Mouse (Mus musculus): ENCODE measurements around the gene Tor1a. TPM values are rescaled to one million over a fixed set of nuclear protein-coding genes. Genes with fewer than 3 reads are reported as not detected.

Tor1a gene
- total RNA-seq, 1 experiment: 73.6 TPM

GRCm38 (mm10) chr2:30959856-30960255 lies 7.9 kb downstream of the Tor1a start:
- in situ Hi-C loops (cut with MboI; ENCODE audit: low sequenced_read_pairs in 2 of 2, unreplicated experiment in 2 of 2): no loop called here
- Histone ChIP-seq H3K9ac (ENCODE audit: insufficient read depth, low read depth, low read length, poor library complexity, severe bottlenecking) (no peak overlapping the region), H3K36me3 (ENCODE audit: control insufficient read depth, insufficient read depth, low read length, poor library complexity, severe bottlenecking) (peaks cover 88% of the 10 kb centered on the region)

GRCm38 (mm10) chr2:30958726-30959125 lies 9.0 kb downstream of the Tor1a start:
- Histone ChIP-seq H3K9ac (ENCODE audit: insufficient read depth, low read depth, low read length, poor library complexity, severe bottlenecking) (no peak overlapping the region), H3K36me3 (ENCODE audit: control insufficient read depth, insufficient read depth, low read length, poor library complexity, severe bottlenecking) (peaks cover 80% of the 10 kb centered on the region), H3K4me1 (ENCODE audit: control insufficient read depth in 2 of 2, insufficient read depth in 2 of 2, low read length in 2 of 2, poor library complexity in 1 of 2) (peaks cover 0 to 6% of the 10 kb centered on the region in 2 experiments; a peak in 2 of 4 replicates), H3K9me3 (ENCODE audit: control insufficient read depth, insufficient read depth, low read depth, low read length) (no peaks in the 10 kb centered on the region), H3K27ac (ENCODE audit: insufficient read depth, low read depth, low read length, poor library complexity, severe bottlenecking) (no peak overlapping the region), H3K4me3 (ENCODE audit: insufficient read depth in 1 of 2, low read depth in 1 of 2, low read length in 2 of 2, poor library complexity in 1 of 2, severe bottlenecking in 1 of 2) (no peak overlapping the region)
- in situ Hi-C loops (cut with MboI; ENCODE audit: low sequenced_read_pairs in 2 of 2, unreplicated experiment in 2 of 2): no loop called here
- DNase-seq (ENCODE audit: low read depth, low spot score): no peak
- TF ChIP-seq ZC3H11A (IDR thresholded peaks at IDR 0.05; ENCODE audit: borderline replicate concordance, low read depth, low read length) (no peak), CHD2 (IDR thresholded peaks at IDR 0.05; ENCODE audit: low read depth, low read length) (no peak), MAFK (IDR thresholded peaks at IDR 0.05; ENCODE audit: insufficient read depth, low read depth, low read length) (no peak)

More at GRCm38 (mm10) chr2:30959856-30960255, 7.9 kb downstream of the Tor1a start:
- peaks cover 0 to 4% of the 10 kb centered on the region in 2 experiments; a peak in 2 of 4 replicates for H3K4me1 ChIP-seq (ENCODE audit: control insufficient read depth in 2 of 2, insufficient read depth in 2 of 2, low read length in 2 of 2, poor library complexity in 1 of 2)
- DNase-seq (ENCODE audit: low read depth, low spot score): no peak
- H3K4me3 ChIP-seq (ENCODE audit: insufficient read depth in 1 of 2, low read depth in 1 of 2, low read length in 2 of 2, poor library complexity in 1 of 2, severe bottlenecking in 1 of 2): no peak overlapping the region
- H3K27ac ChIP-seq (ENCODE audit: insufficient read depth, low read depth, low read length, poor library complexity, severe bottlenecking): no peak overlapping the region
- no peaks in the 10 kb centered on the region for H3K9me3 ChIP-seq (ENCODE audit: control insufficient read depth, insufficient read depth, low read depth, low read length)
- no peak for TF ChIP-seq CHD2 (IDR thresholded peaks at IDR 0.05; ENCODE audit: low read depth, low read length)
- no peak for TF ChIP-seq MAFK (IDR thresholded peaks at IDR 0.05; ENCODE audit: insufficient read depth, low read depth, low read length)

GRCm38 (mm10) chr2:30957511-30957910 lies 10.2 kb downstream of the Tor1a start:
- H3K9me3 ChIP-seq (ENCODE audit: control insufficient read depth, insufficient read depth, low read depth, low read length): no peaks in the 10 kb centered on the region
- no peak for DNase-seq (ENCODE audit: low read depth, low spot score)
- TF ChIP-seq MAFK (IDR thresholded peaks at IDR 0.05; ENCODE audit: insufficient read depth, low read depth, low read length): no peak
- TF ChIP-seq ZNF384 (IDR thresholded peaks at IDR 0.05; ENCODE audit: low read depth, low read length): no peak
- TF ChIP-seq ZC3H11A (IDR thresholded peaks at IDR 0.05; ENCODE audit: borderline replicate concordance, low read depth, low read length): no peak
- TF ChIP-seq HCFC1 (IDR thresholded peaks at IDR 0.05; ENCODE audit: borderline replicate concordance, insufficient read depth, low read length): no peak
- TF ChIP-seq CHD2 (IDR thresholded peaks at IDR 0.05; ENCODE audit: low read depth, low read length): no peak
- H3K36me3 ChIP-seq (ENCODE audit: control insufficient read depth, insufficient read depth, low read length, poor library complexity, severe bottlenecking): peaks cover 69% of the 10 kb centered on the region
- H3K4me1 ChIP-seq (ENCODE audit: control insufficient read depth in 2 of 2, insufficient read depth in 2 of 2, low read length in 2 of 2, poor library complexity in 1 of 2): peaks cover 0 to 7% of the 10 kb centered on the region in 2 experiments; a peak in 1 of 4 replicates
- H3K27ac ChIP-seq (ENCODE audit: insufficient read depth, low read depth, low read length, poor library complexity, severe bottlenecking): no peak overlapping the region
- in situ Hi-C loops (cut with MboI; ENCODE audit: low sequenced_read_pairs in 2 of 2, unreplicated experiment in 2 of 2): no loop called here
- no peak overlapping the region for H3K4me3 ChIP-seq (ENCODE audit: insufficient read depth in 1 of 2, low read depth in 1 of 2, low read length in 2 of 2, poor library complexity in 1 of 2, severe bottlenecking in 1 of 2)
- H3K9ac ChIP-seq (ENCODE audit: insufficient read depth, low read depth, low read length, poor library complexity, severe bottlenecking): no peak overlapping the region

- TF ChIP-seq ZNF384 (IDR thresholded peaks at IDR 0.05; ENCODE audit: low read depth, low read length): no peak
- H3K9ac ChIP-seq (ENCODE audit: insufficient read depth, low read depth, low read length, poor library complexity, severe bottlenecking): no peak overlapping the region; the same call in 1 of the 2 replicates
- no peak overlapping the region for H3K27ac ChIP-seq (ENCODE audit: insufficient read depth, low read depth, low read length, poor library complexity, severe bottlenecking)
- H3K9me3 ChIP-seq (ENCODE audit: control insufficient read depth, insufficient read depth, low read depth, low read length): no peaks in the 10 kb centered on the region
- no peak overlapping the region for H3K4me3 ChIP-seq (ENCODE audit: insufficient read depth in 1 of 2, low read depth in 1 of 2, low read length in 2 of 2, poor library complexity in 1 of 2, severe bottlenecking in 1 of 2)
- peaks cover 45% of the 10 kb centered on the region for H3K36me3 ChIP-seq (ENCODE audit: control insufficient read depth, insufficient read depth, low read length, poor library complexity, severe bottlenecking)
- no peak for DNase-seq (ENCODE audit: low read depth, low spot score)
- in situ Hi-C loops (cut with MboI; ENCODE audit: low sequenced_read_pairs in 2 of 2, unreplicated experiment in 2 of 2): no loop called here
- H3K4me1 ChIP-seq (ENCODE audit: control insufficient read depth in 2 of 2, insufficient read depth in 2 of 2, low read length in 2 of 2, poor library complexity in 1 of 2): peaks cover 0 to 14% of the 10 kb centered on the region in 2 experiments; a peak in 1 of 4 replicates
Measured at GRCm38 (mm10) chr2:30954797-30955196, 12.9 kb downstream of the Tor1a start.

GRCm38 (mm10) chr2:30952824-30953490 lies 14.8 kb downstream of the Tor1a start, which contains the start of gene Tor1b:
TSS of gene Tor1b (plus strand) at chr2:30952959.
- TF ChIP-seq MAFK (IDR thresholded peaks at IDR 0.05; ENCODE audit: insufficient read depth, low read depth, low read length) (no peak), ZC3H11A (IDR thresholded peaks at IDR 0.05; ENCODE audit: borderline replicate concordance, low read depth, low read length) (no peak), HCFC1 (IDR thresholded peaks at IDR 0.05; ENCODE audit: borderline replicate concordance, insufficient read depth, low read length) (no peak)
- peaks cover 26% of the 10 kb centered on the region for H3K36me3 ChIP-seq (ENCODE audit: control insufficient read depth, insufficient read depth, low read length, poor library complexity, severe bottlenecking)
- in situ Hi-C loops (cut with MboI; ENCODE audit: low sequenced_read_pairs in 2 of 2, unreplicated experiment in 2 of 2): no loop called here
- peak within 1 kb of the TSS; percentile 67 for H3K27ac ChIP-seq (ENCODE audit: insufficient read depth, low read depth, low read length, poor library complexity, severe bottlenecking)
- peak within 1 kb of the TSS; percentile 63 to 99 for H3K4me3 ChIP-seq (ENCODE audit: insufficient read depth in 1 of 2, low read depth in 1 of 2, low read length in 2 of 2, poor library complexity in 1 of 2, severe bottlenecking in 1 of 2)
- H3K9me3 ChIP-seq (ENCODE audit: control insufficient read depth, insufficient read depth, low read depth, low read length): no peaks in the 10 kb centered on the region
- peak; percentile 85 for DNase-seq (ENCODE audit: low read depth, low spot score)
- peak within 1 kb of the TSS; percentile 98 for H3K9ac ChIP-seq (ENCODE audit: insufficient read depth, low read depth, low read length, poor library complexity, severe bottlenecking)
- H3K4me1 ChIP-seq (ENCODE audit: control insufficient read depth in 2 of 2, insufficient read depth in 2 of 2, low read length in 2 of 2, poor library complexity in 1 of 2): peaks cover 0 to 12% of the 10 kb centered on the region in 2 experiments; a peak in 1 of 4 replicates

Data from ES-E14 (cell line).